23 mouse cellular contexts compared by ENCODE assay signal in genomic region chr9:70032167-70032566, GRCm38 (mm10). TPM values are rescaled to one million over a fixed set of nuclear protein-coding genes. Genes with fewer than 3 reads are reported as not detected.
DNase-seq lines count a peak whose midpoint lies in the region; ATAC-seq lines count a peak whose summit lies in the region.
"Had no signal": no experiment of that assay in that cellular context is flagged by ENCODE, and none has a peak within 500 bp of the region (broad histone marks: within the 10 kb centered on the region; RNA-seq: fewer than 3 reads in every experiment).

No protein-coding gene starts in this region.

- no peak overlapping the region for H3K4me3 ChIP-seq in kidney, embryonic 16.5 days (ENCODE audit: low read length)
- H3K4me3 ChIP-seq in stomach, embryonic 16.5 days (replicated peaks; ENCODE audit: low read length): no peak overlapping the region
- H3K4me3 ChIP-seq in intestine, embryonic 16.5 days (ENCODE audit: low read length): no peak overlapping the region
- H3K4me3 ChIP-seq: embryonic facial prominence, embryonic 10.5 days; forebrain, embryonic 13.5 days; gastrocnemius, adult 2 months; heart, adult 2 months; heart, embryonic 15.5 days; hindbrain, embryonic 10.5 days had no signal

- H3K4me1 ChIP-seq in kidney, embryonic 16.5 days (ENCODE audit: insufficient read depth, low read length): peaks cover 10% of the 10 kb centered on the region
- no peaks in the 10 kb centered on the region for H3K4me1 ChIP-seq in stomach, embryonic 16.5 days (ENCODE audit: control insufficient read depth, insufficient read depth, low read length)
- no peaks in the 10 kb centered on the region for H3K4me1 ChIP-seq in intestine, embryonic 16.5 days (ENCODE audit: control insufficient read depth, insufficient read depth, low read length)
- H3K4me1 ChIP-seq: embryonic facial prominence, embryonic 10.5 days; forebrain, embryonic 13.5 days; heart, embryonic 15.5 days; hindbrain, embryonic 10.5 days had no signal

- no peak for DNase-seq in kidney, postnatal 10 days
- DNase-seq in cerebellum, postnatal 4 days (ENCODE audit: low spot score in 2 of 2): no peak
- DNase-seq: adrenal gland, postnatal 10 days; cerebellum, adult 11-12 months; cerebellum, adult 9-10 months; cerebellum, postnatal 25 days; gastrocnemius, adult 2 months; gastrocnemius, postnatal 36 days; heart, adult 2 months; heart, postnatal 14 days had no signal

- no peak overlapping the region for H3K9ac ChIP-seq in kidney, embryonic 16.5 days (replicated peaks; ENCODE audit: low read length)
- no peak overlapping the region for H3K9ac ChIP-seq in stomach, embryonic 16.5 days (ENCODE audit: low read length)
- no peak overlapping the region for H3K9ac ChIP-seq in intestine, embryonic 16.5 days (ENCODE audit: low read depth, low read length)
- H3K9ac ChIP-seq: forebrain, embryonic 13.5 days; heart, embryonic 15.5 days; hindbrain, embryonic 14.5 days had no signal

- 92% methylated on average over 1 of the region's 1 CpGs for WGBS in kidney, embryonic 16.5 days
- 79% methylated on average over 1 of the region's 1 CpGs for WGBS in stomach, embryonic 16.5 days
- 91% methylated on average over 1 of the region's 1 CpGs for WGBS in intestine, embryonic 16.5 days

- no peaks in the 10 kb centered on the region for H3K9me3 ChIP-seq in kidney, embryonic 16.5 days (ENCODE audit: low read length)
- H3K9me3 ChIP-seq in stomach, embryonic 16.5 days (replicated peaks; ENCODE audit: control insufficient read depth, low read length): no peaks in the 10 kb centered on the region
- no peaks in the 10 kb centered on the region for H3K9me3 ChIP-seq in intestine, embryonic 16.5 days (ENCODE audit: control insufficient read depth, low read length)
- H3K9me3 ChIP-seq: embryonic facial prominence, embryonic 10.5 days; forebrain, embryonic 13.5 days; G1E; heart, embryonic 15.5 days; hindbrain, embryonic 10.5 days had no signal

- no peak overlapping the region for H3K4me2 ChIP-seq in kidney, embryonic 16.5 days (replicated peaks; ENCODE audit: low read depth, low read length)
- no peak overlapping the region for H3K4me2 ChIP-seq in stomach, embryonic 16.5 days (ENCODE audit: low read depth, low read length)
- no peak overlapping the region for H3K4me2 ChIP-seq in intestine, embryonic 16.5 days (ENCODE audit: low read depth, low read length)
- H3K4me2 ChIP-seq: forebrain, embryonic 13.5 days; heart, embryonic 11.5 days; heart, embryonic 15.5 days; hindbrain, embryonic 14.5 days had no signal

- H3K36me3 ChIP-seq in kidney, embryonic 16.5 days (ENCODE audit: insufficient read depth, low read length): no peaks in the 10 kb centered on the region
- no peaks in the 10 kb centered on the region for H3K36me3 ChIP-seq in stomach, embryonic 16.5 days (ENCODE audit: control insufficient read depth, insufficient read depth, low read length)
- no peaks in the 10 kb centered on the region for H3K36me3 ChIP-seq in intestine, embryonic 16.5 days (ENCODE audit: control insufficient read depth, insufficient read depth, low read length)
- H3K36me3 ChIP-seq: embryonic facial prominence, embryonic 10.5 days; G1E; heart, embryonic 15.5 days; hindbrain, embryonic 10.5 days had no signal

- no peaks in the 10 kb centered on the region for H3K27me3 ChIP-seq in kidney, embryonic 16.5 days (ENCODE audit: insufficient read depth, low read length)
- no peaks in the 10 kb centered on the region for H3K27me3 ChIP-seq in stomach, embryonic 16.5 days (ENCODE audit: control insufficient read depth, insufficient read depth, low read length)
- no peaks in the 10 kb centered on the region for H3K27me3 ChIP-seq in intestine, embryonic 16.5 days (replicated peaks; ENCODE audit: control insufficient read depth, insufficient read depth, low read length)
- H3K27me3 ChIP-seq: forebrain, embryonic 13.5 days; heart, embryonic 15.5 days had no signal

- peak overlapping the region; percentile 26; the same call in 1 of the 2 replicates for H3K27ac ChIP-seq in kidney, embryonic 16.5 days (ENCODE audit: low read length)
- H3K27ac ChIP-seq in stomach, embryonic 16.5 days (ENCODE audit: low read length): peak overlapping the region; percentile 59; the same call in 1 of the 2 replicates
- no peak overlapping the region for H3K27ac ChIP-seq in intestine, embryonic 16.5 days (ENCODE audit: low read length)
- H3K27ac ChIP-seq: embryonic facial prominence, embryonic 10.5 days; forebrain, embryonic 13.5 days; gastrocnemius, adult 2 months; heart, adult 2 months; heart, embryonic 15.5 days; hindbrain, embryonic 10.5 days; hindbrain, embryonic 14.5 days had no signal

- ATAC-seq in kidney, embryonic 16.5 days (ENCODE audit: low FRiP score, low TSS enrichment): no peak
- peak; percentile 90 for ATAC-seq in granulocyte monocyte progenitor cell, adult 5-6 weeks (replicated peaks; ENCODE audit: poor library complexity, severe bottlenecking)
- ATAC-seq in stomach, embryonic 16.5 days (ENCODE audit: insufficient read depth, low FRiP score): no peak
- no peak for ATAC-seq in intestine, embryonic 16.5 days
- ATAC-seq: forebrain, embryonic 13.5 days had no signal

RNA-seq across cellular contexts. Expression of gene Gcnt3, which starts 5.7 kb away (rescaled TPM):
- polyA plus RNA-seq in kidney, embryonic 16.5 days (2015; fragmentation: Nextera tagmentation; extraction: Ambion mirVana): 1.5 and 1.7 TPM in 2 replicates
- total RNA-seq in granulocyte monocyte progenitor cell, adult 5-6 weeks (2014; fragmentation: Nextera tagmentation): not detected in 2 replicates
- not detected in 2 replicates for total RNA-seq in granulocyte monocyte progenitor cell, adult 5-6 weeks (2017)
- 16.9 and 28.7 TPM in 2 replicates for polyA plus RNA-seq in stomach, embryonic 16.5 days (2015; fragmentation: Nextera tagmentation; extraction: Ambion mirVana)
- polyA plus RNA-seq in intestine, embryonic 16.5 days (2015; fragmentation: Nextera tagmentation; extraction: Ambion mirVana): 12.7 and 13.0 TPM in 2 replicates
- total RNA-seq: adrenal gland, postnatal 10 days; adrenal gland, postnatal 4 days; gastrocnemius, adult 2 months; gastrocnemius, postnatal 36 days; heart, adult 2 months; heart, postnatal 14 days had no signal
- polyA plus RNA-seq: brain, embryonic 14.5 days; embryonic facial prominence, embryonic 10.5 days; forebrain, embryonic 13.5 days; G1E; heart, adult 2 months; heart, embryonic 11.5 days; heart, embryonic 15.5 days; hindbrain, embryonic 10.5 days; hindbrain, embryonic 14.5 days had no signal

RNA-seq across cellular contexts. Expression of gene Gtf2a2, which starts 19.8 kb away (rescaled TPM):
- 174 and 181 TPM in 2 replicates for polyA plus RNA-seq in kidney, embryonic 16.5 days (2015; fragmentation: Nextera tagmentation; extraction: Ambion mirVana)
- total RNA-seq in granulocyte monocyte progenitor cell, adult 5-6 weeks (2014; fragmentation: Nextera tagmentation): 92.2 and 108 TPM in 2 replicates
- 102 and 108 TPM in 2 replicates for total RNA-seq in granulocyte monocyte progenitor cell, adult 5-6 weeks (2017)
- polyA plus RNA-seq in stomach, embryonic 16.5 days (2015; fragmentation: Nextera tagmentation; extraction: Ambion mirVana): 169 and 179 TPM in 2 replicates
- polyA plus RNA-seq in intestine, embryonic 16.5 days (2015; fragmentation: Nextera tagmentation; extraction: Ambion mirVana): 139 and 151 TPM in 2 replicates

RNA-seq across cellular contexts. Expression of gene Bnip2, which starts 42.9 kb away (rescaled TPM):
- 111 and 116 TPM in 2 replicates for polyA plus RNA-seq in kidney, embryonic 16.5 days (2015; fragmentation: Nextera tagmentation; extraction: Ambion mirVana)
- total RNA-seq in granulocyte monocyte progenitor cell, adult 5-6 weeks (2014; fragmentation: Nextera tagmentation): 92.4 and 110 TPM in 2 replicates
- total RNA-seq in granulocyte monocyte progenitor cell, adult 5-6 weeks (2017): 108 and 140 TPM in 2 replicates
- polyA plus RNA-seq in stomach, embryonic 16.5 days (2015; fragmentation: Nextera tagmentation; extraction: Ambion mirVana): 86.8 and 98.3 TPM in 2 replicates
- polyA plus RNA-seq in intestine, embryonic 16.5 days (2015; fragmentation: Nextera tagmentation; extraction: Ambion mirVana): 54.9 and 60.0 TPM in 2 replicates
